Mouse (Mus musculus) A20 (cell line): ENCODE measurements around the gene Grhl3.

Experiments used
- DNase-seq: peaks from one replicate; pipeline ENCODE4 v3.0.0-alpha.2; 2011; ENCODE audit warnings: low read depth, low spot score

The Grhl3 gene

DNA sequence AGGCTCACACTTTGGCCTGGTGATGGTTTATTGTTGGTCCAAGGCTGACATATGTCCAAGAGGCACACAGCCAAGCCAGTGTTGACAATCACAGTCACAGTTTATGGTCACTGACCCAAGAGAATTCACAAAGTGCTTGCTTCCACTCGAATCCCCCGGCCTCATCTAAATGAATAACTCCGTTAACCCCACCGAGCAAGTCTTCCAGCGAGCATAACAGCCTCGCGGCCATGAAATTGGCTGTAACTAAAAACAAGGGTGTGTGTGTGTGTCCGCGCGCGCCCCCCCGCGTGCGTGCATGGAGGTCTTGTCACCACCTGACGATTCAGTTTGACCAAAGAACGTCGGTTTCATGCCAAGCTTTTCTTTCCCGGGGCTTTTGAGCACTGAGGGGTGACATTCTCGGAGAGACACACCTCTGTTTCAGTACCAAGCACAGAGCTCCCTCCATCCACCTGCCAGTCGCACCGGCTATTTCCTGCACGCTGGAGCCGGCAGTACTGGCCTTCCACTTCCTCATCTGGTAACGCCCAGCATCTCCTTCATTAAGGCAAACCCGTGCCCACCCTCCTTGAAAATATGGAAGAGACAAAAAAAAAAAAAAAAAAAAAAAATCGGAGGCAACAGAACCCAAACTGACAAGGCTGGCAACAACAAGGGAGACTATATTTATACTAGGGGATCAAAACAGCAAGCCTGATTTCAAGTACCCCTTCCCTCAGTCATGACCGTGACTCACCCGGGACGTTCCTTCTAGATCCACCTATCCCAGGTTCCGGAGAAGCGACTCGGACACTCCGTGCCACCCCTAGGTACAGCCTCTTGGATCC, 79.5 kb downstream of the Grhl3 start:
- DNase-seq, result peak; percentile 85

DNA sequence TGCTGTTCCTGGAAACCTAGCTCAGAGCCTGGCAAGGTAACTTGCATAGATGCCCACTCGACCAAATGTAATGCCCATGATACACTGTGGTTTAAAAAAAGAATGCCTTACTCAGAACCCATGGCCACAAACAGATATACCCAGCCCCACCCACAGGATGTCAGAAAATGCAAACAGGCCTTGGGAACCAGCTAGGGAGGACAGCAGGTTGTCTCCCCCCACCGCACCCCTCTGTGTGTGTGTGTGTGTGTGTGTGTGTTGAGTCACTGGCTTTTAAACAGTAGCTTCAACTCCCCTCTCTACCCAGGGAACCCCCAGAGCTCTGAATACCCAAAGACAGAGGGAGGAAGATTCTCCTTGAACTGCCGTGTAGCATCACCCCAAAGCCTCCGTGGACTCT, 80.2 kb downstream of the Grhl3 start:
- DNase-seq, result peak; percentile 47
